Mouse (Mus musculus) hindbrain, postnatal 0 days (tissue): ENCODE data around the gene Pitpnc1. TPM values are rescaled to one million over a fixed set of nuclear protein-coding genes. Genes with fewer than 3 reads are reported as not detected.

Experiments used
- ATAC-seq: fragments of 200-750 bp; cut with Nextera tagmentation; 2 replicates; pipeline ENCODE4 v1.8.0; 2017; ENCODE audit warnings: mild to moderate bottlenecking, moderate TSS enrichment, moderate library complexity
- DNase-seq: peaks from one replicate; pipeline ENCODE4 v3.0.0-alpha.2; 2015; ENCODE audit warnings: low spot score
- H3K27ac ChIP-seq: fragments of 300-500 bp; sonication (generic); 2 replicates; pipeline ENCODE4 v1.5.1; 2014; ENCODE audit warnings: mild to moderate bottlenecking
- H3K27me3 ChIP-seq: fragments of 300-500 bp; sonication (generic); 2 replicates; pipeline ENCODE4 v1.6.1; 2014; ENCODE audit warnings: low read length, mixed read lengths; ENCODE audit not compliant: insufficient read depth
- H3K36me3 ChIP-seq: fragments of 300-500 bp; sonication (generic); 2 replicates; pipeline ENCODE4 v1.6.1; 2014; ENCODE audit warnings: low read length, mixed read lengths; ENCODE audit not compliant: insufficient read depth
- H3K4me1 ChIP-seq: fragments of 300-500 bp; sonication (generic); 2 replicates; pipeline ENCODE4 v1.6.1; 2014; ENCODE audit warnings: antibody characterized with exemption, low read length, mixed read lengths; ENCODE audit not compliant: insufficient read depth
- H3K4me2 ChIP-seq: fragments of 300-500 bp; sonication (generic); 2 replicates; pipeline ENCODE4 v1.6.1; 2014; ENCODE audit warnings: low read depth, mild to moderate bottlenecking, low read length, moderate library complexity, mixed read lengths
- H3K4me3 ChIP-seq: fragments of 300-500 bp; sonication (generic); 2 replicates; pipeline ENCODE4 v1.5.1; 2014; ENCODE audit warnings: low read length
- H3K9ac ChIP-seq: fragments of 300-500 bp; sonication (generic); replicated peaks from 2 replicates; pipeline ENCODE4 v1.6.1; 2014; ENCODE audit warnings: mild to moderate bottlenecking, low read length, moderate library complexity, mixed read lengths
- H3K9me3 ChIP-seq: fragments of 300-500 bp; sonication (generic); 2 replicates; pipeline ENCODE4 v1.6.1; 2016; ENCODE audit warnings: low read length, mixed read lengths
- CTCF ChIP-seq: IDR thresholded peaks from 2 replicates; pipeline ENCODE4 v1.5.1; 2016; ENCODE audit warnings: antibody characterized with exemption, control low read depth, low read depth
- WGBS: fragments of 180-500 bp; shearing (Covaris S2); extraction: QIAGEN DNeasy Blood & Tissue Kit; methylation state at CpG from one replicate; pipeline ENCODE4 v1.1.7; 2014; 5-methylcytosine and 5-hydroxymethylcytosine counted together
- polyA plus RNA-seq: library from polyadenylated mRNA; unstranded; fragments of >200 nt; fragmentation: Nextera tagmentation; extraction: Ambion mirVana; gene quantifications from 2 replicates; pipeline ENCODE4 v1.2.1, GENCODE M21; 2015
- total RNA-seq: library from RNA; depleted of rRNA; stranded (reverse); fragments of >200 nt; gene quantifications from 2 replicates; pipeline ENCODE4 v1.2.3, GENCODE M21; 2014

Pitpnc1 gene
- total and polyA plus RNA-seq, 2 experiments from 2014 or later, result 42.2 to 43.6 TPM

DNA sequence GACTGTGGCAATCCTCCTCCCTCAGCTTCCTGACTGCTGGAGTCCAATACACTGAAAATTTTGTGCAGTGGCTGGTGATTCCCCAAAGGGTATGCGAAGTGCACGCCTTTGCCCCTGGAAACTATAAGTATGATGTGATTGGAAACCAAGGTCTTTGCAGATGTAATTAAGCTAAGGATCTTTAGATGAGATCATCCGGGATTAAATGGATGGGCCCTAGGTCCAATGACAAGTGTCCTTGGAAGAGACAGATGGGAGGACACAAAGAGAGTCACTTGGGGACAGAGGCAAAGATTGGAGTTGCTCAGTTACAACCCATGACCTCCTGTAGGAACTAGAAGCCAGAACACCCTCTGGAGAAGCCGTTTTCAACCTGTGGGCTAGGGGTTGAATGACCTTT lies 233.0 kb downstream of the Pitpnc1 start:
- 92% methylated on average over 4 of the region's 4 CpGs for WGBS
- Histone ChIP-seq H3K4me3 (no peak overlapping the region), H3K9ac (no peak overlapping the region), H3K36me3 (no peaks in the 10 kb centered on the region), H3K4me2 (no peak overlapping the region), H3K4me1 (no peaks in the 10 kb centered on the region; the same call in 1 of the 2 replicates), H3K9me3 (no peaks in the 10 kb centered on the region), H3K27me3 (no peaks in the 10 kb centered on the region), H3K27ac (no peak overlapping the region)
- DNase-seq, result no peak
- ATAC-seq, result no peak
- no peak for TF ChIP-seq CTCF

GRCm38 (mm10) chr11:107233252-107233890 lies 237.1 kb downstream of the Pitpnc1 start:
- Histone ChIP-seq H3K27ac (no peak overlapping the region), H3K4me2 (no peak overlapping the region), H3K9ac (no peak overlapping the region), H3K9me3 (no peaks in the 10 kb centered on the region), H3K27me3 (no peaks in the 10 kb centered on the region), H3K36me3 (peaks cover 5% of the 10 kb centered on the region; the same call in 1 of the 2 replicates), H3K4me1 (no peaks in the 10 kb centered on the region), H3K4me3 (no peak overlapping the region)
- DNase-seq (no peak), ATAC-seq (no peak)
- TF ChIP-seq CTCF, result no peak
- 73% methylated on average over 5 of the region's 5 CpGs for WGBS

- no peak for TF ChIP-seq CTCF
- DNase-seq, result no peak
- no peaks in the 10 kb centered on the region for H3K9me3 ChIP-seq
- H3K4me2 ChIP-seq, result no peak overlapping the region
- no peak overlapping the region for H3K4me3 ChIP-seq
- H3K27me3 ChIP-seq, result no peaks in the 10 kb centered on the region
- no peak overlapping the region for H3K27ac ChIP-seq
- ATAC-seq, result no peak
- WGBS, result 66% methylated on average over 10 of the region's 10 CpGs
- H3K36me3 ChIP-seq, result peaks cover 5% of the 10 kb centered on the region; the same call in 1 of the 2 replicates
- H3K4me1 ChIP-seq, result no peaks in the 10 kb centered on the region
- H3K9ac ChIP-seq, result no peak overlapping the region
Observed at GRCm38 (mm10) chr11:107230128-107230527, 240.4 kb downstream of the Pitpnc1 start.

DNA sequence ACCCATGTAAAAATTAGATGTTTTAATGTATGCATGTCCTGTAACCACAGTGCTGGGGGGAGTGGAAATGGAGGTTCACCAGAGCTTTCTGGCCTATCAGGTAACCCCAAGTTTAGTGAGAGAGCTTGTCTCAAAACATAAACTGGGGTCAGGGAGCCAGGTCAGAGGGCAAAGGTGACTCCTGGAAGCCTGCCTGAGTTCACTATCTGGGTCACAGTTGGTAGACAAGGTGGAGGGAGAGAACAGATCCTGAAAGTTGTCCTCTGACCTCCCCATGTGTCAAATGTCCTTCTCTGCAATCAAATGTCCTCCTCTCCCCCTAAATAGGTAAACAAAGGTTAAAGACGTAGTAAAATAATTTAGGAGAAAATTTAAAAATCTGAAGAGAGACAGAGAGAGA lies 244.1 kb downstream of the Pitpnc1 start:
- Histone ChIP-seq H3K9ac (no peak overlapping the region), H3K27ac (no peak overlapping the region), H3K4me2 (no peak overlapping the region), H3K4me3 (no peak overlapping the region), H3K27me3 (no peaks in the 10 kb centered on the region), H3K9me3 (no peaks in the 10 kb centered on the region), H3K36me3 (no peaks in the 10 kb centered on the region), H3K4me1 (no peaks in the 10 kb centered on the region)
- WGBS, result 91% methylated on average over 1 of the region's 1 CpGs
- TF ChIP-seq CTCF, result no peak
- no peak for DNase-seq
- ATAC-seq, result no peak

DNA sequence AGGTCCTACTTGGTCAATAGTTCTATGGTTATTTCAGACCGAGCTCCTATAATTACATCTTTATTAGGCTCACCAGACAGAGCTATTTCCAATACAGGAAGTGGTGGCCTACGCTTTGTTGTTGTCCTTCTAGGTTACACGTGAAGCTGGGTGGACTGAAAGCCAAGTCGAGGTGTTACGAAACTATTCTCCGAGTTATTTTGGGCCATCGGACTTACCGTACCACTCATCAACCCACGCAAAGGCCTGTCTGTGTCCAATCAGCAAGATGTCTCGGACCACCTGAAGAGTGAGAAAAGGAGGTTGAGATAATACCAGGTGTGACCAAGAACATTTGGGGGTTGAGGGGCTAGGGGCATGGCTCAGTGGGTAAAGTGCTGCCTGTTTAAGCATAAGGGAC lies 244.5 kb downstream of the Pitpnc1 start:
- H3K36me3 ChIP-seq, result no peaks in the 10 kb centered on the region
- 93% methylated on average over 10 of the region's 10 CpGs for WGBS
- no peak overlapping the region for H3K27ac ChIP-seq
- no peak for TF ChIP-seq CTCF
- no peaks in the 10 kb centered on the region for H3K27me3 ChIP-seq
- H3K9me3 ChIP-seq, result no peaks in the 10 kb centered on the region
- DNase-seq, result no peak
- no peaks in the 10 kb centered on the region for H3K4me1 ChIP-seq
- ATAC-seq, result no peak
- no peak overlapping the region for H3K4me3 ChIP-seq
- H3K9ac ChIP-seq, result no peak overlapping the region
- no peak overlapping the region for H3K4me2 ChIP-seq

- 85% methylated on average over 5 of the region's 5 CpGs for WGBS
- Histone ChIP-seq H3K9ac (no peak overlapping the region), H3K4me1 (no peaks in the 10 kb centered on the region), H3K36me3 (no peaks in the 10 kb centered on the region), H3K4me3 (no peak overlapping the region), H3K4me2 (no peak overlapping the region), H3K9me3 (no peaks in the 10 kb centered on the region), H3K27ac (no peak overlapping the region), H3K27me3 (no peaks in the 10 kb centered on the region)
- no peak for DNase-seq
- no peak for TF ChIP-seq CTCF
- ATAC-seq, result no peak
Observed at GRCm38 (mm10) chr11:107225301-107225700, 245.2 kb downstream of the Pitpnc1 start.

DNA sequence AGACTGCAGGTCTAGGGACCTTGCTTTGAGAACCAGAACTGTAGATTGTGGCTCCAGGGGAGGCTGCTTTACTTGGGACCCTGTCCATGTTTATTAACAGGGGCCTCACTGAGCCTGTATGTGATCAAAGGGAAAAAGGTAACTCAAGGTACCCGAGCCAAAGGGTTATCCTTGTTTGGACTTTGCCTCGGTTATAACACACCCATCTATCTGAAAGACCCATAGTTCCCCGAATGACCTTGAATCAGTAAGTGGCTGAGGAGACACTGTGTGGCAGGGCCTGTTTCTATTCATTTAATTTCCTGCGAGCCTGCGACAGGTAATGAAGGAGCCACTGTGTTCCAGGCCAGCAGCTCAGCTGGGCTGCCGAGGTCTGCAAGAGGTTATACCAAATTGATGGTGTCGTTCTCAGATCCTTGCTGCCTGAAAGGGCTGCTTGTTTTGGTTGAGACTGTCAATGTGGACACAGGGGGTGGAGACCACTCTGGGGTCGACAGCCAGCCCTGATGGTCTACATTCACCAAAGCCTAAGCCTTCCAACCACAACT lies 246.8 kb downstream of the Pitpnc1 start:
- no peak for ATAC-seq
- no peak overlapping the region for H3K9ac ChIP-seq
- no peaks in the 10 kb centered on the region for H3K36me3 ChIP-seq
- TF ChIP-seq CTCF, result no peak
- H3K27ac ChIP-seq, result 0 out of 2 replicates have a peak overlapping the region, but pooled peaks have one; percentile 20
- no peaks in the 10 kb centered on the region for H3K4me1 ChIP-seq
- H3K9me3 ChIP-seq, result no peaks in the 10 kb centered on the region
- H3K4me2 ChIP-seq, result no peak overlapping the region
- no peak overlapping the region for H3K4me3 ChIP-seq
- 72% methylated on average over 8 of the region's 8 CpGs for WGBS
- H3K27me3 ChIP-seq, result no peaks in the 10 kb centered on the region
- DNase-seq, result no peak
